9 mouse cellular contexts compared by ENCODE assay signal in the genomic region with DNA sequence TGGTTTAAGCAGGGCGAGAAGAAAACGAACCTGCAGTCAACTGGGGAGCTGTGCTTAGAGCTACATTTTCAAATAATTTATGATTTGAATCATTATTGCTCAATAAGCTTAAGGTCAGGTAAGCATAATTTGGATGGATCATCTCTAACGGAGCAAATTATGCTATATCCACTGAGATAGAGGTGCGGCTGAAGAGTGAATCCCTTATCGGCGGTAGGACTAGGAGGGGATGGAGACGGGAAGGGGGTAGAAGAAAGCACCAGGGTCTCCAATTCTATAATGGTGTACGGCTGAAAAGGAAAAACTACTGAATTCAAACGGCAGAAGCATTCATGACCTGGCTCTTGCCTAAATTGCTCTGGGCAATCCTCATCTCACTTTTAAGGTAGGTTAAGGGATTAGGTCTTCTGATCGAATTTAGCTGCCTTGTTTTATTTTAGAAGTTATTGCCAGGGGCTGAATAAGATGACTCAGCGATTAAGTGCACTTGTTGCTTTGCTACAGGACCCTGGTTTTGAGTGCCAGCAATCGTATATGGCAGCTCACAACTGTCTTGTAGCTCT. TPM values are rescaled to one million over a fixed set of nuclear protein-coding genes. Genes with fewer than 3 reads are reported as not detected.
A peak's percentile ranks its signal among the peaks of the same experiment; 100 is the strongest.
DNase-seq lines count a peak whose midpoint lies in the region; ATAC-seq and TF ChIP-seq lines count a peak whose summit lies in the region.
"Had no signal": no experiment of that assay in that cellular context is flagged by ENCODE, and none has a peak within 500 bp of the region (broad histone marks: within the 10 kb centered on the region; RNA-seq: fewer than 3 reads in every experiment).

No protein-coding gene starts in this region.

- peaks cover 26% of the 10 kb centered on the region for H3K4me1 ChIP-seq in heart, embryonic 10.5 days
- H3K4me1 ChIP-seq in ES-E14 (ENCODE audit: control insufficient read depth in 2 of 2, insufficient read depth in 2 of 2, low read length in 2 of 2, poor library complexity in 1 of 2): peaks cover 0 to 6% of the 10 kb centered on the region in 2 experiments; a peak in 2 of 4 replicates
- peaks cover 26% of the 10 kb centered on the region for H3K4me1 ChIP-seq in forebrain, embryonic 16.5 days (replicated peaks; ENCODE audit: control insufficient read depth, insufficient read depth, low read length)

- in situ Hi-C loops in ES-E14 (cut with MboI; ENCODE audit: low sequenced_read_pairs in 2 of 2, unreplicated experiment in 2 of 2): no loop called here

- WGBS in heart, embryonic 10.5 days: 7% methylated on average over 12 of the region's 12 CpGs
- 6% methylated on average over 12 of the region's 12 CpGs for WGBS in forebrain, embryonic 16.5 days
- 5% methylated on average over 12 of the region's 12 CpGs for WGBS in macrophage (ENCODE audit: missing documents)

- peaks cover 68% of the 10 kb centered on the region for H3K79me2 ChIP-seq in macrophage (ENCODE audit: inconsistent target)

- no peaks in the 10 kb centered on the region for H3K9me3 ChIP-seq in heart, embryonic 10.5 days
- no peaks in the 10 kb centered on the region for H3K9me3 ChIP-seq in ES-E14 (ENCODE audit: control insufficient read depth, insufficient read depth, low read depth, low read length)
- H3K9me3 ChIP-seq in forebrain, embryonic 16.5 days (ENCODE audit: control insufficient read depth, low read length): no peaks in the 10 kb centered on the region

- no peaks in the 10 kb centered on the region for H3K27me3 ChIP-seq in heart, embryonic 10.5 days (ENCODE audit: insufficient read depth, poor library complexity, severe bottlenecking)
- no peaks in the 10 kb centered on the region for H3K27me3 ChIP-seq in forebrain, embryonic 16.5 days (replicated peaks; ENCODE audit: control insufficient read depth, insufficient read depth, low read length)

- H3K4me2 ChIP-seq in forebrain, embryonic 16.5 days (ENCODE audit: low read length): peak overlapping the region; percentile 85

- ATAC-seq in forebrain, embryonic 16.5 days: no peak

- H3K4me3 ChIP-seq in heart, embryonic 10.5 days: peak overlapping the region; percentile 85
- H3K4me3 ChIP-seq in ES-E14 (ENCODE audit: insufficient read depth in 1 of 2, low read depth in 1 of 2, low read length in 2 of 2, poor library complexity in 1 of 2, severe bottlenecking in 1 of 2): peak overlapping the region; percentile 77 to 96
- H3K4me3 ChIP-seq in forebrain, embryonic 16.5 days (replicated peaks; ENCODE audit: low read length): peak overlapping the region; percentile 80
- peak overlapping the region; percentile 71 for H3K4me3 ChIP-seq in macrophage (ENCODE audit: inconsistent target)

- peaks cover 41% of the 10 kb centered on the region for H3K36me3 ChIP-seq in heart, embryonic 10.5 days
- H3K36me3 ChIP-seq in ES-E14 (ENCODE audit: control insufficient read depth, insufficient read depth, low read length, poor library complexity, severe bottlenecking) (peaks cover 17% of the 10 kb centered on the region), macrophage (ENCODE audit: inconsistent target) (peaks cover 28% of the 10 kb centered on the region)
- H3K36me3 ChIP-seq in forebrain, embryonic 16.5 days (ENCODE audit: control insufficient read depth, insufficient read depth): peaks cover 15% of the 10 kb centered on the region

- peak overlapping the region; percentile 99 for H3K9ac ChIP-seq in ES-E14 (ENCODE audit: insufficient read depth, low read depth, low read length, poor library complexity, severe bottlenecking)
- peak overlapping the region; percentile 72; the same call in 1 of the 2 replicates for H3K9ac ChIP-seq in forebrain, embryonic 16.5 days (replicated peaks; ENCODE audit: low read depth, low read length)

- DNase-seq in heart, embryonic 10.5 days (ENCODE audit: low spot score): no peak
- no peak for DNase-seq in heart, postnatal 4 days
- DNase-seq in ES-E14 (ENCODE audit: low read depth, low spot score): no peak
- no peak for DNase-seq in right cerebral cortex, postnatal 14 days
- DNase-seq in adrenal gland, postnatal 36 days: no peak
- no peak for DNase-seq in layer of hippocampus, adult 9-11 months

- H3K27ac ChIP-seq in heart, embryonic 10.5 days: peak overlapping the region; percentile 96
- H3K27ac ChIP-seq in ES-E14 (ENCODE audit: insufficient read depth, low read depth, low read length, poor library complexity, severe bottlenecking) (peak overlapping the region; percentile 90), macrophage (peak overlapping the region; percentile 78)
- H3K27ac ChIP-seq in forebrain, embryonic 16.5 days (ENCODE audit: low read length): no peak overlapping the region

TF ChIP-seq in ES-E14, 5 proteins besides CTCF, POLR2A, EP300 and RAD21:
- peak; percentile 85 for TF ChIP-seq MAFK (IDR thresholded peaks at IDR 0.05; ENCODE audit: insufficient read depth, low read depth, low read length)
- TF ChIP-seq HCFC1 (IDR thresholded peaks at IDR 0.05; ENCODE audit: borderline replicate concordance, insufficient read depth, low read length): no peak

RNA-seq across cellular contexts. Expression of gene Tnpo2, which starts 1.5 kb away (rescaled TPM):
- 27.2 and 28.4 TPM in 2 replicates for polyA plus RNA-seq in heart, embryonic 10.5 days (2016; fragmentation: Nextera tagmentation; extraction: Ambion mirVana)
- total RNA-seq in heart, postnatal 4 days (2021): 10 to 100 TPM; 36.4 to 41.0 TPM
- 88.4 and 101 TPM in 2 replicates for total RNA-seq in ES-E14 (2012; rRNA removed)
- 72.8 and 83.4 TPM in 2 replicates for polyA plus RNA-seq in forebrain, embryonic 16.5 days (2015; fragmentation: Nextera tagmentation; extraction: Ambion mirVana)
- 100 to 1,000 TPM in 8 of 26 experiments, 10 to 100 TPM in 18; 25.6 to 142 (median 84.3) TPM for total RNA-seq in macrophage (2018; cell fraction: chromatin; rRNA removed)
- total RNA-seq in macrophage (2018; cell fraction: cytosol; rRNA removed): 10 to 100 TPM; 17.2 to 33.6 (median 27.7) TPM
- total RNA-seq in macrophage (2018; cell fraction: nucleus; rRNA removed): 100 to 1,000 TPM in 1 of 26 experiments, 10 to 100 TPM in 25; 23.2 to 100 (median 45.1) TPM
- polyA plus RNA-seq in macrophage (2018): 14.1 to 30.6 TPM (median 26.6 TPM) in 3 replicates
- total RNA-seq in adrenal gland, postnatal 36 days (2021): 10 to 100 TPM; 76.4 to 88.2 TPM

RNA-seq across cellular contexts. Expression of gene Trir, which starts 8.6 kb away (rescaled TPM):
- 85.6 and 133 TPM in 2 replicates for polyA plus RNA-seq in heart, embryonic 10.5 days (2016; fragmentation: Nextera tagmentation; extraction: Ambion mirVana)
- total RNA-seq in heart, postnatal 4 days (2021): 100 to 1,000 TPM; 132 to 133 TPM
- total RNA-seq in ES-E14 (2012; rRNA removed): 161 and 181 TPM in 2 replicates
- polyA plus RNA-seq in forebrain, embryonic 16.5 days (2015; fragmentation: Nextera tagmentation; extraction: Ambion mirVana): 108 and 110 TPM in 2 replicates
- 10 to 100 TPM; 21.0 to 98.6 (median 60.2) TPM for total RNA-seq in macrophage (2018; cell fraction: chromatin; rRNA removed)
- 100 to 1,000 TPM; 134 to 231 (median 186) TPM for total RNA-seq in macrophage (2018; cell fraction: cytosol; rRNA removed)
- 100 to 1,000 TPM in 16 of 26 experiments, 10 to 100 TPM in 10; 61.2 to 153 (median 114) TPM for total RNA-seq in macrophage (2018; cell fraction: nucleus; rRNA removed)
- 143 to 170 TPM (median 168 TPM) in 3 replicates for polyA plus RNA-seq in macrophage (2018)
- total RNA-seq in adrenal gland, postnatal 36 days (2021): 100 to 1,000 TPM; 157 to 178 TPM

RNA-seq across cellular contexts. Expression of gene Asna1, which starts 10.2 kb away (rescaled TPM):
- polyA plus RNA-seq in heart, embryonic 10.5 days (2016; fragmentation: Nextera tagmentation; extraction: Ambion mirVana): 149 and 157 TPM in 2 replicates
- total RNA-seq in heart, postnatal 4 days (2021): 10 to 100 TPM; 82.3 to 85.2 TPM
- total RNA-seq in ES-E14 (2012; rRNA removed): 237 and 266 TPM in 2 replicates
- 144 and 153 TPM in 2 replicates for polyA plus RNA-seq in forebrain, embryonic 16.5 days (2015; fragmentation: Nextera tagmentation; extraction: Ambion mirVana)
- total RNA-seq in macrophage (2018; cell fraction: chromatin; rRNA removed): 10 to 100 TPM in 25 of 26 experiments, 1 to 10 TPM in 1; 8.4 to 50.7 (median 25.6) TPM
- 100 to 1,000 TPM in 19 of 26 experiments, 10 to 100 TPM in 7; 81.4 to 136 (median 111) TPM for total RNA-seq in macrophage (2018; cell fraction: cytosol; rRNA removed)
- total RNA-seq in macrophage (2018; cell fraction: nucleus; rRNA removed): 10 to 100 TPM; 19.1 to 59.8 (median 38.6) TPM
- 120 to 138 TPM (median 122 TPM) in 3 replicates for polyA plus RNA-seq in macrophage (2018)
- 10 to 100 TPM; 91.0 to 93.4 TPM for total RNA-seq in adrenal gland, postnatal 36 days (2021)

RNA-seq across cellular contexts. Expression of gene Best2, which starts 20.9 kb away (rescaled TPM):
- not detected in 2 replicates for polyA plus RNA-seq in heart, embryonic 10.5 days (2016; fragmentation: Nextera tagmentation; extraction: Ambion mirVana)
- total RNA-seq in heart, postnatal 4 days (2021): not detected
- total RNA-seq in ES-E14 (2012; rRNA removed): 0.22 and 0.48 TPM in 2 replicates
- polyA plus RNA-seq in forebrain, embryonic 16.5 days (2015; fragmentation: Nextera tagmentation; extraction: Ambion mirVana): not detected in 2 replicates
- not detected for total RNA-seq in macrophage (2018; cell fraction: chromatin; rRNA removed)
- total RNA-seq in macrophage (2018; cell fraction: cytosol; rRNA removed): not detected
- total RNA-seq in macrophage (2018; cell fraction: nucleus; rRNA removed): not detected
- not detected in 3 replicates for polyA plus RNA-seq in macrophage (2018)
- not detected for total RNA-seq in adrenal gland, postnatal 36 days (2021)
- total RNA-seq: hematopoietic stem cell, adult 5-6 weeks had no signal

RNA-seq across cellular contexts. Expression of gene Fbxw9, which starts 24.6 kb away (rescaled TPM):
- 20.2 and 21.0 TPM in 2 replicates for polyA plus RNA-seq in heart, embryonic 10.5 days (2016; fragmentation: Nextera tagmentation; extraction: Ambion mirVana)
- total RNA-seq in heart, postnatal 4 days (2021): 10 to 100 TPM; 14.1 to 15.1 TPM
- total RNA-seq in ES-E14 (2012; rRNA removed): 49.3 and 86.0 TPM in 2 replicates
- 61.7 and 78.3 TPM in 2 replicates for polyA plus RNA-seq in forebrain, embryonic 16.5 days (2015; fragmentation: Nextera tagmentation; extraction: Ambion mirVana)
- total RNA-seq in macrophage (2018; cell fraction: chromatin; rRNA removed): 10 to 100 TPM; 13.3 to 54.3 (median 32.7) TPM
- total RNA-seq in macrophage (2018; cell fraction: cytosol; rRNA removed): 10 to 100 TPM in 8 of 26 experiments, 1 to 10 TPM in 18; 6.3 to 13.1 (median 9.0) TPM
- total RNA-seq in macrophage (2018; cell fraction: nucleus; rRNA removed): 10 to 100 TPM in 24 of 26 experiments, 1 to 10 TPM in 2; 7.4 to 35.2 (median 18.6) TPM
- polyA plus RNA-seq in macrophage (2018): 4.8 to 12.5 TPM (median 8.4 TPM) in 3 replicates
- total RNA-seq in adrenal gland, postnatal 36 days (2021): 10 to 100 TPM; 13.0 to 20.5 TPM
